Mouse (Mus musculus): ENCODE measurements around the gene Cmklr1. TPM values are rescaled to one million over a fixed set of nuclear protein-coding genes. Genes with fewer than 3 reads are reported as not detected.
A peak's percentile ranks its signal among the peaks of the same experiment; 100 is the strongest.
"Not testable (repeated sequence)": the region's sequence is repeated elsewhere in the genome, so short reads cannot be mapped to it uniquely, and the experiment has no call there.

Gene Cmklr1
- polyA plus RNA-seq, 1 experiment from 2014 or later = 2.6 TPM

- Histone ChIP-seq H3K27ac (replicated peaks) (no peak overlapping the region), H3K9ac (ENCODE audit: low read length) (no peak overlapping the region), H3K36me3 (ENCODE audit: control insufficient read depth, insufficient read depth, low read length) (no peaks in the 10 kb centered on the region), H3K27me3 (ENCODE audit: control insufficient read depth, insufficient read depth, low read length) (no peaks in the 10 kb centered on the region), H3K4me2 (replicated peaks; ENCODE audit: low read depth) (no peak overlapping the region), H3K9me3 (ENCODE audit: control insufficient read depth, low read length) (no peaks in the 10 kb centered on the region), H3K4me1 (replicated peaks; ENCODE audit: control insufficient read depth, insufficient read depth) (no peaks in the 10 kb centered on the region), H3K4me3 (ENCODE audit: low read depth, low read length) (no peak overlapping the region)
- no peak for DNase-seq (ENCODE audit: low spot score)
- 69% methylated on average over 5 of the region's 5 CpGs for WGBS
- no peak for TF ChIP-seq EP300 (optimal IDR thresholded peaks at IDR 0.05)
- no peak for TF ChIP-seq CTCF (IDR thresholded peaks at IDR 0.05; ENCODE audit: low read depth)
- ATAC-seq (ENCODE audit: low FRiP score, low TSS enrichment) = no peak
These were observed 60.1 kb downstream of the Cmklr1 start for GRCm38 (mm10) chr5:113590010-113590640.

- H3K9me3 ChIP-seq (ENCODE audit: control insufficient read depth, low read length); H3K9ac ChIP-seq (ENCODE audit: low read length); H3K4me1 ChIP-seq (replicated peaks; ENCODE audit: control insufficient read depth, insufficient read depth); H3K4me2 ChIP-seq (replicated peaks; ENCODE audit: low read depth); H3K27me3 ChIP-seq (ENCODE audit: control insufficient read depth, insufficient read depth, low read length); ATAC-seq (ENCODE audit: low FRiP score, low TSS enrichment); H3K27ac ChIP-seq (replicated peaks); H3K36me3 ChIP-seq (ENCODE audit: control insufficient read depth, insufficient read depth, low read length); H3K4me3 ChIP-seq (ENCODE audit: low read depth, low read length); DNase-seq (ENCODE audit: low spot score): not testable (repeated sequence)
- WGBS = 54% methylated on average over 5 of the region's 5 CpGs
- TF ChIP-seq CTCF (IDR thresholded peaks at IDR 0.05; ENCODE audit: low read depth) = peak; percentile 60
These were observed 63.8 kb downstream of the Cmklr1 start for GRCm38 (mm10) chr5:113586458-113586849.

GRCm38 (mm10) chr5:113585619-113586457, 64.4 kb downstream of the Cmklr1 start:
- 75% methylated on average over 17 of the region's 17 CpGs for WGBS
- not testable (repeated sequence) for H3K27me3 ChIP-seq (ENCODE audit: control insufficient read depth, insufficient read depth, low read length); H3K4me2 ChIP-seq (replicated peaks; ENCODE audit: low read depth); H3K9me3 ChIP-seq (ENCODE audit: control insufficient read depth, low read length); ATAC-seq (ENCODE audit: low FRiP score, low TSS enrichment); H3K27ac ChIP-seq (replicated peaks); DNase-seq (ENCODE audit: low spot score); H3K9ac ChIP-seq (ENCODE audit: low read length); H3K4me1 ChIP-seq (replicated peaks; ENCODE audit: control insufficient read depth, insufficient read depth); H3K36me3 ChIP-seq (ENCODE audit: control insufficient read depth, insufficient read depth, low read length); H3K4me3 ChIP-seq (ENCODE audit: low read depth, low read length)

- no peak overlapping the region for H3K9ac ChIP-seq (ENCODE audit: low read length)
- H3K4me2 ChIP-seq (replicated peaks; ENCODE audit: low read depth) = no peak overlapping the region
- 33% methylated on average over 6 of the region's 6 CpGs for WGBS
- DNase-seq (ENCODE audit: low spot score) = no peak
- no peaks in the 10 kb centered on the region for H3K4me1 ChIP-seq (replicated peaks; ENCODE audit: control insufficient read depth, insufficient read depth)
- TF ChIP-seq CTCF (IDR thresholded peaks at IDR 0.05; ENCODE audit: low read depth) = no peak
- no peak for TF ChIP-seq EP300 (optimal IDR thresholded peaks at IDR 0.05)
- H3K4me3 ChIP-seq (ENCODE audit: low read depth, low read length) = no peak overlapping the region
- no peaks in the 10 kb centered on the region for H3K9me3 ChIP-seq (ENCODE audit: control insufficient read depth, low read length)
- no peaks in the 10 kb centered on the region for H3K27me3 ChIP-seq (ENCODE audit: control insufficient read depth, insufficient read depth, low read length)
- H3K36me3 ChIP-seq (ENCODE audit: control insufficient read depth, insufficient read depth, low read length) = no peaks in the 10 kb centered on the region
- ATAC-seq (ENCODE audit: low FRiP score, low TSS enrichment) = no peak
- no peak overlapping the region for H3K27ac ChIP-seq (replicated peaks)
These were observed 65.8 kb downstream of the Cmklr1 start for GRCm38 (mm10) chr5:113584439-113584838.

GRCm38 (mm10) chr5:113583424-113584162, 66.6 kb downstream of the Cmklr1 start:
- no peak overlapping the region for H3K4me2 ChIP-seq (replicated peaks; ENCODE audit: low read depth)
- DNase-seq (ENCODE audit: low spot score) (no peak), ATAC-seq (ENCODE audit: low FRiP score, low TSS enrichment) (no peak)
- 64% methylated on average over 5 of the region's 5 CpGs for WGBS
- no peak overlapping the region for H3K27ac ChIP-seq (replicated peaks)
- H3K9me3 ChIP-seq (ENCODE audit: control insufficient read depth, low read length) = no peaks in the 10 kb centered on the region
- H3K27me3 ChIP-seq (ENCODE audit: control insufficient read depth, insufficient read depth, low read length) = no peaks in the 10 kb centered on the region
- no peak overlapping the region for H3K9ac ChIP-seq (ENCODE audit: low read length)
- H3K36me3 ChIP-seq (ENCODE audit: control insufficient read depth, insufficient read depth, low read length) = no peaks in the 10 kb centered on the region
- H3K4me1 ChIP-seq (replicated peaks; ENCODE audit: control insufficient read depth, insufficient read depth) = no peaks in the 10 kb centered on the region
- H3K4me3 ChIP-seq (ENCODE audit: low read depth, low read length) = no peak overlapping the region
- TF ChIP-seq CTCF (IDR thresholded peaks at IDR 0.05; ENCODE audit: low read depth) = no peak
- no peak for TF ChIP-seq EP300 (optimal IDR thresholded peaks at IDR 0.05)

Measured in stomach, postnatal 0 days (tissue).